Mouse (Mus musculus): ENCODE results near the gene Pkmyt1.

DNA sequence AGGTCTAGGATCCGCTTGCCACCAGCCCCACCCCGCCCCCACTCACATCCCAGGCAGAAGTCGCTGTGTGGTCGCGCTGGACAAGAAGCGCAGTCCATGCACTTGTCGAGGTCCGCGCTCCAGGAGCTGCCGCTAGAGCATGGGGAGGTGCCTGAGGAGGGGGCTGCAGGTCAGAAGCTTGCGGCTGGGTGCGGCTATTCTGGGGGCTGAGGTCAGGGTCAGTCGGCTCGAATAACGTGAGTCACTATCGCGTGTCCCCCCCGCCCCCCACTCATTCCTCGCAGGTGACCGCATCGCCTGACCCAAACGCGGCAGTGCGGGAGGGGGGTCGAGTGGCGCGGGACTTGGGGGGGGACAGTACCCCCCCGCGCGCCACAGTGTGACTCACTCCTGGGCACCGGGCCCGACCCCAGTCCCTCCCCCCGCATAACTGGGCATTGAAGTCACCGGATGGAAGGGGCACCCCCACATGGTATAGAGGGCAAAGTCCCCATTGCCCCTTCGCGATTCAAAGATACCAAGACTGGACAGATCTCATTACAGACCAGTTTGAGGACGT is 49.6 kb upstream of the Pkmyt1 start:
- TF ChIP-seq POLR2A (IDR thresholded peaks at IDR 0.05; ENCODE audit: borderline replicate concordance, insufficient read depth, low read length) (no peak), CTCF (IDR thresholded peaks at IDR 0.05; ENCODE audit: borderline replicate concordance, insufficient read depth, low read depth, low read length) (no peak)

All from cerebellum, adult 2 months (tissue).